Mouse (Mus musculus) liver, embryonic 16.5 days (tissue): ENCODE measurements at regions not wholly inside any gene's neighbourhood (a gene's known extent, or its start where the extent isn't known, plus 50 kb on each side); places are given as distances from the start of the nearest gene placed in this dataset.

ENCODE experiments used
- ATAC-seq: fragments of 200-750 bp; cut with Nextera tagmentation; 2 replicates; pipeline ENCODE4 v1.8.0; 2017; ENCODE audit warnings: low read depth, mild to moderate bottlenecking, moderate number of reproducible peaks, moderate library complexity
- H3K27ac ChIP-seq: fragments of 300-500 bp; sonication (generic); 2 replicates; pipeline ENCODE4 v1.5.1; 2014; ENCODE audit warnings: mild to moderate bottlenecking, low read length
- H3K27me3 ChIP-seq: fragments of 300-500 bp; sonication (generic); 2 replicates; pipeline ENCODE4 v1.6.1; 2014; ENCODE audit warnings: low read depth, low read length, mixed read lengths; ENCODE audit not compliant: control insufficient read depth, insufficient read depth
- H3K36me3 ChIP-seq: fragments of 300-500 bp; sonication (generic); 2 replicates; pipeline ENCODE4 v1.6.1; 2014; ENCODE audit warnings: mild to moderate bottlenecking; ENCODE audit not compliant: control insufficient read depth, insufficient read depth
- H3K4me1 ChIP-seq: fragments of 300-500 bp; sonication (generic); 2 replicates; pipeline ENCODE4 v1.6.1; 2014; ENCODE audit warnings: low read depth, low read length, mixed read lengths; ENCODE audit not compliant: control insufficient read depth
- H3K4me2 ChIP-seq: fragments of 300-500 bp; sonication (generic); 2 replicates; pipeline ENCODE4 v1.6.1; 2014; ENCODE audit warnings: low read depth, low read length, mixed read lengths
- H3K4me3 ChIP-seq: fragments of 300-500 bp; sonication (generic); 2 replicates; pipeline ENCODE4 v1.5.1; 2014; ENCODE audit warnings: low read depth, mild to moderate bottlenecking, low read length
- H3K9ac ChIP-seq: fragments of 300-500 bp; sonication (generic); 2 replicates; pipeline ENCODE4 v1.6.1; 2014; ENCODE audit warnings: low read depth, low read length
- H3K9me3 ChIP-seq: fragments of 300-500 bp; sonication (generic); replicated peaks from 2 replicates; pipeline ENCODE4 v1.6.1; 2016; ENCODE audit warnings: low read length; ENCODE audit not compliant: control insufficient read depth
- WGBS: fragments of 180-500 bp; shearing (Covaris S2); extraction: QIAGEN DNeasy Blood & Tissue Kit; methylation state at CpG from one replicate; pipeline ENCODE4 v1.1.7; 2014; ENCODE audit not compliant: insufficient replicate concordance; 5-methylcytosine and 5-hydroxymethylcytosine counted together

DNA sequence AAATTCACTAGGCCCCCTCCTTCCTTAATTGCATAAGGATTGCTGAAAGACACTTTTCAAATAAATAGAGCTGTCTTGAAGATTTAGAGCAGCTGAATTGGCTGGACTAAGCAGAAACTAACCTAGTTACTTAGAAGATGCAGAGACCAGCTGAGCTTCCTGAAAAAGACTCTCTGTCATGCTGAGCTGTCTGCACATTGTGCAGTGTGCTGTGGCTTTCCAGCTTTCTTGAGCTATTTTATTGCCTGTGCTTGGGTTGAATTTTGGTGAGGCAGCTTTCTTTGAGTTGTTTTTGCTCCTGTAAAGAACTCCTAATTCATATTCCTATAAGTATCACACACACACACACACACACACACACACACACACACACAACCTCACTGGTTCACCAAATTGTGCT is 532.7 kb upstream of the Hs6st1 start:
- no peaks in the 10 kb centered on the region for H3K4me1 ChIP-seq
- H3K36me3 ChIP-seq = no peaks in the 10 kb centered on the region
- H3K9me3 ChIP-seq = no peaks in the 10 kb centered on the region
- no peak overlapping the region for H3K9ac ChIP-seq
- no peak overlapping the region for H3K4me3 ChIP-seq
- ATAC-seq = no peak
- H3K27ac ChIP-seq = no peak overlapping the region
- no peaks in the 10 kb centered on the region for H3K27me3 ChIP-seq
- no peak overlapping the region for H3K4me2 ChIP-seq

GRCm38 (mm10) chr1:35536276-35536675 is 531.9 kb upstream of the Hs6st1 start:
- WGBS = 65% methylated on average over 5 of the region's 5 CpGs
- Histone ChIP-seq H3K4me3 (no peak overlapping the region), H3K9ac (no peak overlapping the region), H3K4me2 (no peak overlapping the region), H3K4me1 (no peaks in the 10 kb centered on the region), H3K27ac (no peak overlapping the region), H3K36me3 (no peaks in the 10 kb centered on the region), H3K27me3 (no peaks in the 10 kb centered on the region), H3K9me3 (no peaks in the 10 kb centered on the region)
- no peak for ATAC-seq

DNA sequence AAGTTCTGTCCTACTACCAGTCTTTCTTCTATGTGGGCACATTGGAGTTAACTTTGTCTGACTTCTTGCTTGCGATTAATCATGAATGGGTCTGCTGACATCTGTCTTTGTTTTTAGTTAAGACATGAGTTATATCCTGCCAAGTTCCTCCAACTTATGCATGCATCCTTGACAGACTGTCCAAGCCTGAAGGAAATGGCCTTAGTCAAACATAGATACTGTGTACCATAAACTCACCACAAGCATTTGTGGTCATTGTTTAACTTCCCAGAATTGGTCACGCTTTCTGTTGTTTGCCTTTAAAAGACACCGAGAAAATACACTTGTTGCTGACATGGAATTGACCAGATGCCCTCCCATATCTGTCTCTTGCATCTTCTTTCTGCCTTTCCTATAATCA is 519.4 kb upstream of the Hs6st1 start:
- 30% methylated on average over 3 of the region's 3 CpGs for WGBS

DNA sequence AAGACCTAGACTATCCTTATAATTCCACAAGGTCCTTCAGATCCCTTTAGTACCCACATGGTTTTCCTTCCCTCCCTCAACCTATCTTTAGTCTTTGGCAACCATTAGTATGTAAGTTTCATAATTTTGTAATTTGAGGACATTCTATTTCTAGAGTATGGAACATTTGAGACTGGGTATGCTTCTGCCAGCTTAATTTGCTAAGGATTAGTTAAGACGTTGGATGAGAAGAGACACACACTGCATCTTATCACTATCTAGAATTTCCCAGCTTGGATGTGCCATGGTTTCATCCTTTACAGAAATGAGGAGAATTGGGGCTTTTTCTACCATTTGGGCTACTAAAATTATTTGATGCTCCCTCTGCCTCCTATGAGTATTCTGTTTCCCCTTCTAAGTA is 516.7 kb upstream of the Hs6st1 start:
- Histone ChIP-seq H3K9me3 (no peaks in the 10 kb centered on the region), H3K9ac (no peak overlapping the region), H3K36me3 (no peaks in the 10 kb centered on the region), H3K4me3 (no peak overlapping the region), H3K27me3 (no peaks in the 10 kb centered on the region), H3K27ac (no peak overlapping the region), H3K4me1 (no peaks in the 10 kb centered on the region), H3K4me2 (no peak overlapping the region)
- 60% methylated on average over 1 of the region's 1 CpGs for WGBS
- no peak for ATAC-seq

More for the DNA sequence above, 519.4 kb upstream of the Hs6st1 start:
- no peak overlapping the region for H3K4me2 ChIP-seq
- H3K27me3 ChIP-seq = no peaks in the 10 kb centered on the region
- no peak overlapping the region for H3K4me3 ChIP-seq
- H3K4me1 ChIP-seq = no peaks in the 10 kb centered on the region
- H3K9ac ChIP-seq = no peak overlapping the region
- no peaks in the 10 kb centered on the region for H3K36me3 ChIP-seq
- H3K27ac ChIP-seq = no peak overlapping the region
- no peaks in the 10 kb centered on the region for H3K9me3 ChIP-seq
- ATAC-seq = no peak

DNA sequence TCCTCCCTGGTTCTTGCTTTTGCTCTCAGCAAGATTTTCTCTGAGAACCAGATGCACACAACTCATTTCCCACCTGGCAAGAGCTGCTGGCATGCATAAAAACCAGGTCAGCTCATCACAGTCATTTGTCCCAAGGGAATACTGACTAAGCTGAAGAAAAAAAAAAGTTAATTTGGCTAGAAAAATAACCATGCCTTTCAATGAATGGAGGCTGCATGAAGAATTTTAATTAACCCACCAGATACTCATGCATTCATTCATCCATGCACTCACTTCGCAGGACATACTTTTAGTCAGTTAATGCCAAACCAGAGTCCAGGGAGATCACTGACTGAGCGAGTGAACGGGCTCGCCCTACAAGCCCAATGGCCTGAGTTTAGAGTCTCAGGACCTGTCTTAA is 505.4 kb upstream of the Hs6st1 start:
- Histone ChIP-seq H3K4me1 (no peaks in the 10 kb centered on the region), H3K36me3 (no peaks in the 10 kb centered on the region), H3K27me3 (no peaks in the 10 kb centered on the region), H3K27ac (no peak overlapping the region), H3K9me3 (no peaks in the 10 kb centered on the region), H3K4me3 (no peak overlapping the region), H3K4me2 (no peak overlapping the region), H3K9ac (no peak overlapping the region)
- WGBS = 72% methylated on average over 4 of the region's 4 CpGs
- ATAC-seq = no peak

DNA sequence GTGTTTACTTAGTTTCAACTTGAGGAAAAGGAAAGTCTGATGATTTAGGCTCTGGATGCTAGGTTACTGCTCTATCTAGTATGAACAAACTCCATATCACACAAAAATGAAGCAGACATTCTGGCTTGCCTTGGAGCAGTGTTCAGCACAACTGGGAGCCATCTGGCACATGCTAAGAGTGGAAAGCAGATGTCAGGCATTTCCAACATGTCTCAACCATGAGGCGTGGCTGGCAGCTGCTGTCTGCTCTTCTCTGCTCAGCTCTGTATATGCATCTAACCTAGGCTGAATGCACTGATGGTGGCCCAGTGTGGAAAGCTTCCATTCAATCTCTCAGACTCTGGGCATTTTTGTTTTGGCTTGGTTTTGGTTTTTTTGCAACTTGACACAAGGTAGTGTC is 493.0 kb upstream of the Hs6st1 start:
- Histone ChIP-seq H3K4me1 (no peaks in the 10 kb centered on the region), H3K36me3 (no peaks in the 10 kb centered on the region), H3K9me3 (no peaks in the 10 kb centered on the region), H3K4me3 (no peak overlapping the region), H3K27me3 (no peaks in the 10 kb centered on the region), H3K9ac (no peak overlapping the region), H3K4me2 (no peak overlapping the region), H3K27ac (no peak overlapping the region)
- no peak for ATAC-seq
- 53% methylated on average over 1 of the region's 1 CpGs for WGBS

DNA sequence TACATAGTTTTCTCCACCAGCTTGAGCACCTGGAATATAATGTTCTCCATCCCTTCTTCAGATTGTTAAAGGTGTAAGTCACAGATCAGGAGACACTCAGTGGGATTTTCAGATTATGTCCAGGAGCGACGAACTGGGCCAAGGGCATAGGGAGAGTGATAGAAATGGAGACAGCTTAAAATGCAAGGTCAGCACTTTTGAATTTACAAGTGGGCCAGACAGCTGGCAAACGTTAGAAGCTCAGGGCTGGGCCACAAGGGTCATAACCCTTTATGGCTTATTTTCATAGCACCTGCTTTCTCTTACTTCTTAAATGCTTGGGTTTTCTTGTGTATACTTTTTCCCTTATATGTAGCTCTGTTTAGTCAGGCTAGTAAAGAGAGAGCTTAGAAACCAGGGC is 488.8 kb upstream of the Hs6st1 start:
- WGBS = 54% methylated on average over 3 of the region's 3 CpGs

DNA sequence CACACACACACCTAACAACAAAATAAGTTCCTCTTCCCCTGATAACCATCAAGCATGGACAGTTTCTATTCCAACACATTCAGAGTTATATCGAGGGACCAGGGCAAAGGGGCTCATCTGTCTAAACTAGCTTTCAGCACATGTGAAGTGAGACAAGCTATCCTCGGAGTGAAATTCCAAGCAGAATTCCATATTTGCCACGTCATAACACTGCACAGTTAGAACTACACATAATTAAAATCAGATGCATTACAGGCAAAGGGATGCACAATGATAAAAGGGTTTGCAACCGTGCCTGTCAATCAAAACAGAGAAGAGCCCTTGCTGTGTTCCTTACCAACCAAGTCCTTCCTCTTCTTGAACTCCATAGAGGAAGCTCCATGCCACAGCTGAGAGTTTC is 488.2 kb upstream of the Hs6st1 start:
- ATAC-seq = no peak
- Histone ChIP-seq H3K4me3 (no peak overlapping the region), H3K9ac (no peak overlapping the region), H3K27me3 (no peaks in the 10 kb centered on the region), H3K27ac (no peak overlapping the region), H3K4me2 (no peak overlapping the region), H3K36me3 (no peaks in the 10 kb centered on the region), H3K4me1 (no peaks in the 10 kb centered on the region), H3K9me3 (no peaks in the 10 kb centered on the region)
- 50% methylated on average over 4 of the region's 4 CpGs for WGBS

More for the DNA sequence above, 488.8 kb upstream of the Hs6st1 start:
- ATAC-seq = no peak
- no peaks in the 10 kb centered on the region for H3K27me3 ChIP-seq
- no peak overlapping the region for H3K4me3 ChIP-seq
- no peaks in the 10 kb centered on the region for H3K36me3 ChIP-seq
- H3K4me2 ChIP-seq = no peak overlapping the region
- no peak overlapping the region for H3K9ac ChIP-seq
- no peaks in the 10 kb centered on the region for H3K4me1 ChIP-seq
- no peaks in the 10 kb centered on the region for H3K9me3 ChIP-seq
- no peak overlapping the region for H3K27ac ChIP-seq

GRCm38 (mm10) chr1:35580474-35580873 is 487.7 kb upstream of the Hs6st1 start:
- no peaks in the 10 kb centered on the region for H3K27me3 ChIP-seq
- no peak overlapping the region for H3K4me3 ChIP-seq
- H3K36me3 ChIP-seq = no peaks in the 10 kb centered on the region
- no peak overlapping the region for H3K4me2 ChIP-seq
- H3K27ac ChIP-seq = no peak overlapping the region
- no peaks in the 10 kb centered on the region for H3K9me3 ChIP-seq
- ATAC-seq = no peak
- no peak overlapping the region for H3K9ac ChIP-seq
- no peaks in the 10 kb centered on the region for H3K4me1 ChIP-seq
- WGBS = 31% methylated on average over 3 of the region's 3 CpGs

DNA sequence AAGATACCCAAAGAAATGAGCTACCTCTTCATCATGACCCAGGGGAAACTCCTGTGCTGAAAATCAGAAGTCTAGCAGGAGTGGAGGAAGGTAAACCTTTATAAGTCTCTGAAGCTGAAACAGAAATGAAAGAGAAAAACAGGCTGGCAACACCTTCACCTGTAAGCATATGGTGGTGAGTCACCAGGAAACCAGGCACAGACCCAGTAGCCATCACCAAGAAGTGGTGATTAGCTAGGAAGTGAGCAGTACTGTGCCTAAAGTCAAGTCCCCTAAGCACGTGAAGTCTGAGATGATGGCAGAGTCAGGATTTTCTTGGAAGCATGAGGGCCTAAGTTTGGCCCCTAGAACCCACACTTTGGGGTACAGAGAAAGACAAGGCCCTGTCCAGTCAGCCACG is 480.3 kb upstream of the Hs6st1 start:
- no peak for ATAC-seq
- Histone ChIP-seq H3K4me1 (no peaks in the 10 kb centered on the region), H3K27ac (no peak overlapping the region), H3K9ac (no peak overlapping the region), H3K4me2 (no peak overlapping the region), H3K27me3 (no peaks in the 10 kb centered on the region), H3K9me3 (no peaks in the 10 kb centered on the region), H3K36me3 (no peaks in the 10 kb centered on the region), H3K4me3 (no peak overlapping the region)
- 50% methylated on average over 2 of the region's 2 CpGs for WGBS
